In the genomic region with DNA sequence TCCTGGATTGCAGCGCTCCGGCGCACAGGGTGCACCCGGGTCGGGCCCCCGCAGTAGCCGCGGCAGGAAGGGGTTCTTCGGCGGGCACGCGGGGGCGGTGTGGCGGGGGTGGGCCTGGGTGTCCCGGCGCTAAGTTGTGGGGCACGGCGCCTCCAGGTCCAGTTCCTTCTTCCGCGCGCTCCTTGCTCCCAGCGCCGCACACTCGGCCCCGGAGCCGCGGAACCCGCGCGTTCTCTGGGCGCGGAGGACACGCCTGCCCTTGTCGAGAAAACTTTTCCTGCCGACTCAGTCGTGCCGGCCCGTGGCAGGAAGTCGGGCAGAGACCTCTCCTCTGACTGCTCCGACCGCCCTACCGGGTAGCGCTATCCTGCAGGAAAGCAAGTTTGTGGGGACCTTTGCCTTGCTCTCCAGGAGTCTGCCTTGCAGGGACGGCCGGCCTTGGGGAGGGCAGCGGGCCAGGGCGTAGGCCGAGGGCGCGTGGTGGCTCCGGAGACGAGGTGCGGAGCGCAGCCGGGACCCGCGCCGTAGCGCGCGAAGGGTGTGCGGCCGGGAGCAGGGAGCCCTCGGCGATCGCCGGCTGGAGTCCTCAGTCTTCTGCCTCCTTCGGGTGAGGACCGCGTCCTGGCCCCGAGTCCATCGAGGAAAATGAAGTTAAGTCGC, we compare ENCODE assay signal across 8 mouse cellular contexts. TPM values are rescaled to one million over a fixed set of nuclear protein-coding genes. Genes with fewer than 3 reads are reported as not detected.
DNase-seq lines count a peak whose midpoint lies in the region; ATAC-seq lines count a peak whose summit lies in the region.

No protein-coding gene starts in this region.

- H3K36me3 ChIP-seq in hindbrain, embryonic 12.5 days, result no peaks in the 10 kb centered on the region
- no peaks in the 10 kb centered on the region for H3K36me3 ChIP-seq in limb, embryonic 12.5 days
- H3K36me3 ChIP-seq in midbrain, embryonic 14.5 days (ENCODE audit: control insufficient read depth, insufficient read depth, low read length), result no peaks in the 10 kb centered on the region

- no peaks in the 10 kb centered on the region for H3K27me3 ChIP-seq in hindbrain, embryonic 12.5 days
- no peaks in the 10 kb centered on the region for H3K27me3 ChIP-seq in limb, embryonic 12.5 days
- H3K27me3 ChIP-seq in midbrain, embryonic 14.5 days (ENCODE audit: control insufficient read depth, insufficient read depth, low read length), result no peaks in the 10 kb centered on the region

- ATAC-seq in hindbrain, embryonic 12.5 days (ENCODE audit: low FRiP score), result peak; percentile 24
- peak; percentile 59 for ATAC-seq in limb, embryonic 12.5 days (ENCODE audit: insufficient number of reproducible peaks, insufficient read depth, low FRiP score, low TSS enrichment, low read depth)
- peak; percentile 52 for ATAC-seq in midbrain, embryonic 14.5 days (ENCODE audit: low FRiP score, low TSS enrichment)

- peak; percentile 39 to 50 for DNase-seq in left cerebral cortex, adult 18-20 months (ENCODE audit: low spot score in 2 of 2)
- no peak for DNase-seq in left cerebral cortex, adult 11 months (ENCODE audit: low spot score)
- peak; percentile 57 for DNase-seq in cerebellum, adult 9-10 months
- peak; percentile 34 to 51 for DNase-seq in frontal cortex, postnatal 10 days (ENCODE audit: low spot score in 2 of 2)
- DNase-seq in midbrain, embryonic 14.5 days, result peak; percentile 73
- DNase-seq in spleen, postnatal 36 days (ENCODE audit: low spot score in 2 of 2), result peak; percentile 54 to 62

- peaks cover 25% of the 10 kb centered on the region for H3K4me1 ChIP-seq in hindbrain, embryonic 12.5 days
- H3K4me1 ChIP-seq in limb, embryonic 12.5 days (replicated peaks), result peaks cover 39% of the 10 kb centered on the region
- peaks cover 12% of the 10 kb centered on the region for H3K4me1 ChIP-seq in midbrain, embryonic 14.5 days (ENCODE audit: control insufficient read depth, insufficient read depth, low read length)

- H3K9me3 ChIP-seq in hindbrain, embryonic 12.5 days (replicated peaks), result no peaks in the 10 kb centered on the region
- no peaks in the 10 kb centered on the region for H3K9me3 ChIP-seq in limb, embryonic 12.5 days
- H3K9me3 ChIP-seq in midbrain, embryonic 14.5 days (ENCODE audit: control insufficient read depth, low read length), result no peaks in the 10 kb centered on the region

- H3K4me3 ChIP-seq in hindbrain, embryonic 12.5 days, result peak overlapping the region; percentile 90
- peak overlapping the region; percentile 91 for H3K4me3 ChIP-seq in limb, embryonic 12.5 days (replicated peaks)
- H3K4me3 ChIP-seq in midbrain, embryonic 14.5 days (replicated peaks; ENCODE audit: low read depth, low read length), result peak overlapping the region; percentile 88

- peak overlapping the region; percentile 92 for H3K9ac ChIP-seq in hindbrain, embryonic 12.5 days
- H3K9ac ChIP-seq in limb, embryonic 12.5 days (replicated peaks), result peak overlapping the region; percentile 93
- H3K9ac ChIP-seq in midbrain, embryonic 14.5 days (replicated peaks; ENCODE audit: low read length), result peak overlapping the region; percentile 86

- WGBS in hindbrain, embryonic 12.5 days, result under 1% methylated on average over 59 of the region's 73 CpGs
- WGBS in limb, embryonic 12.5 days, result under 1% methylated on average over 73 of the region's 73 CpGs
- WGBS in midbrain, embryonic 14.5 days, result under 1% methylated on average over 73 of the region's 73 CpGs

- H3K4me2 ChIP-seq in hindbrain, embryonic 12.5 days (replicated peaks), result peak overlapping the region; percentile 97
- peak overlapping the region; percentile 82 for H3K4me2 ChIP-seq in limb, embryonic 12.5 days
- peak overlapping the region; percentile 98 for H3K4me2 ChIP-seq in midbrain, embryonic 14.5 days (ENCODE audit: low read length)

- peak overlapping the region; percentile 89 for H3K27ac ChIP-seq in hindbrain, embryonic 12.5 days
- peak overlapping the region; percentile 95 for H3K27ac ChIP-seq in limb, embryonic 12.5 days
- peak overlapping the region; percentile 89 for H3K27ac ChIP-seq in midbrain, embryonic 14.5 days (replicated peaks; ENCODE audit: low read depth, low read length)

RNA-seq across cellular contexts. Expression of gene Man2a1, which starts 0.7 kb away (rescaled TPM):
- total RNA-seq in left cerebral cortex, adult 18-20 months (2021), result 10 to 100 TPM; 17.2 to 18.8 TPM
- polyA plus RNA-seq in hindbrain, embryonic 12.5 days (2016; fragmentation: Nextera tagmentation; extraction: Ambion mirVana), result 6.5 and 7.9 TPM in 2 replicates
- 8.1 and 11.5 TPM in 2 replicates for polyA plus RNA-seq in limb, embryonic 12.5 days (2016; fragmentation: Nextera tagmentation; extraction: Ambion mirVana)
- 5.1 and 6.2 TPM in 2 replicates for polyA plus RNA-seq in midbrain, embryonic 14.5 days (2014; fragmentation: Nextera tagmentation; extraction: Ambion mirVana)
